10 mouse cellular contexts compared by ENCODE assay signal in the genomic region with DNA sequence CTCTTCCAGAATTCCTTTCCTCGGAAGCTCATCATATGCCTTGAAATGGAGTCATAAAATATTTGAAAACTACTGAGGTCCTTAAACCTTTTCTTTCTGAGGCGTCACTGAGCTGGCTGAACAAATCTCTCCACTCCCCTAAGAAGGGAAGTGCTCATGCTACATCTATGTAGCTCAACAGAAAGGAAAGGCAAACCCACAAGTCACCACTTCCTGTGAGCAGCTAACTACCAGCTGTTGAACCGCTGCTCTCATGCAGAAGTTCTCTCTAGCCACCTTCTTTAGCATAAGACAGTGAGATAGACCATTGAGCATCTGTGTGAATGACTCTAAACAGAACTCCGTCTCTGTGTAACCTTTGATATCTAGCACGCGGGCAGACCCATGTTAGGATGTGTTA.
DNase-seq lines count a peak whose midpoint lies in the region; ATAC-seq lines count a peak whose summit lies in the region.
"Had no signal": no experiment of that assay in that cellular context is flagged by ENCODE, and none has a peak within 500 bp of the region (broad histone marks: within the 10 kb centered on the region; RNA-seq: fewer than 3 reads in every experiment).

No protein-coding gene starts in this region.

- 91% methylated on average over 6 of the region's 6 CpGs for WGBS in forebrain, embryonic 11.5 days

- ATAC-seq in granulocyte monocyte progenitor cell, adult 5-6 weeks (replicated peaks; ENCODE audit: poor library complexity, severe bottlenecking) = peak; percentile 89
- ATAC-seq in megakaryocyte-erythroid progenitor cell, adult 5-6 weeks (replicated peaks; ENCODE audit: low FRiP score, low TSS enrichment, poor library complexity, severe bottlenecking) = peak; percentile 81
- ATAC-seq in forebrain, embryonic 11.5 days (replicated peaks; ENCODE audit: low FRiP score) = no peak

- H3K4me1 ChIP-seq in forebrain, embryonic 11.5 days (replicated peaks; ENCODE audit: control insufficient read depth, insufficient read depth, low read length) = no peaks in the 10 kb centered on the region
- H3K4me1 ChIP-seq: midbrain, embryonic 12.5 days had no signal

- H3K27me3 ChIP-seq in forebrain, embryonic 11.5 days (ENCODE audit: control insufficient read depth, insufficient read depth, low read length) = no peaks in the 10 kb centered on the region
- H3K27me3 ChIP-seq: midbrain, embryonic 12.5 days had no signal

- H3K4me3 ChIP-seq in forebrain, embryonic 11.5 days (ENCODE audit: low read depth, low read length) = no peak overlapping the region
- H3K4me3 ChIP-seq: midbrain, embryonic 12.5 days had no signal

- H3K36me3 ChIP-seq in forebrain, embryonic 11.5 days (ENCODE audit: control insufficient read depth, insufficient read depth, low read length) = no peaks in the 10 kb centered on the region
- H3K36me3 ChIP-seq: midbrain, embryonic 12.5 days had no signal

- no peak overlapping the region for H3K9ac ChIP-seq in forebrain, embryonic 11.5 days (ENCODE audit: low read length)
- H3K9ac ChIP-seq: midbrain, embryonic 12.5 days had no signal

- peak; percentile 44 for DNase-seq in layer of hippocampus, adult 9-11 months
- DNase-seq in layer of hippocampus, postnatal 14 days (ENCODE audit: low spot score in 2 of 2) = no peak
- peak; percentile 79 for DNase-seq in thymus, postnatal 14 days
- no peak for DNase-seq in forebrain, embryonic 11.5 days (ENCODE audit: low spot score)
- DNase-seq in right cerebral cortex, postnatal 25 days = no peak
- DNase-seq in frontal cortex, adult 2 months (ENCODE audit: extremely low spot score in 1 of 2, low spot score in 1 of 2) = no peak
- DNase-seq: layer of hippocampus, postnatal 36 days had no signal

- no peak overlapping the region for H3K27ac ChIP-seq in forebrain, embryonic 11.5 days (ENCODE audit: low read depth, low read length)
- H3K27ac ChIP-seq: midbrain, embryonic 12.5 days had no signal

- no peaks in the 10 kb centered on the region for H3K9me3 ChIP-seq in forebrain, embryonic 11.5 days (ENCODE audit: control insufficient read depth, low read length)
- H3K9me3 ChIP-seq: midbrain, embryonic 12.5 days had no signal

- H3K4me2 ChIP-seq in forebrain, embryonic 11.5 days (ENCODE audit: low read depth, low read length, severe bottlenecking) = no peak overlapping the region
- H3K4me2 ChIP-seq: midbrain, embryonic 12.5 days had no signal

Comparison
In these comparisons a context has a peak if more than half of its experiments do, and no peak if none do; other contexts are left out.
1. DNase-seq: peak in layer of hippocampus, adult 9-11 months (single experiment) and thymus, postnatal 14 days (single experiment); none in layer of hippocampus, postnatal 14 days (0 of 2), forebrain, embryonic 11.5 days (single experiment), right cerebral cortex, postnatal 25 days (single experiment) and frontal cortex, adult 2 months (0 of 2).